Mouse (Mus musculus): ENCODE results near the gene Plce1. TPM values are rescaled to one million over a fixed set of nuclear protein-coding genes. Genes with fewer than 3 reads are reported as not detected.

Plce1 gene
- total and polyA plus RNA-seq, 2 experiments from 2014 or later = 5.2 to 10.0 TPM

DNA sequence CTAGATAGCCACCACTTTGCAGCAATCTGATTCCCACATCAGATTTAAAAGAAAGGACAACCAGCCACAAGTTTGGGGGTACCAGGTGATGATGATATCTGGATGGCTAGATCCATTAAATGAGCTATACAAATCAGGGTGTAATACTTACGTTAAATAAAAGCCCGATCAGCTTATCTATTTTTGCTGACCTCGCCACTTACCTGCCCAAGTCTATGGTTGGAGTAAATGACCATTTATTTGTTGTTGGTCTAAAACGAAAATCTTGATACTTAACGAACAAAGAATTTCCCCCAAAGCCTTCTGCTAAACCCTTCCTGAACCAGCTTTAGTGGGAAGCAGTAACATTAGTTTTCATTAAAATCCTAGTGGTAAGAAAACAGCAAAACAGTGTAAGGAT is 1.4 kb upstream of the Plce1 start:
- Histone ChIP-seq H3K9ac (replicated peaks; ENCODE audit: low read length) (no peak overlapping the region), H3K9me3 (ENCODE audit: low read length) (no peaks in the 10 kb centered on the region), H3K4me3 (ENCODE audit: low read length) (no peak overlapping the region), H3K4me1 (ENCODE audit: insufficient read depth, low read length) (no peaks in the 10 kb centered on the region), H3K36me3 (ENCODE audit: insufficient read depth, low read length) (no peaks in the 10 kb centered on the region), H3K27me3 (ENCODE audit: insufficient read depth, low read length) (no peaks in the 10 kb centered on the region), H3K4me2 (ENCODE audit: low read depth, low read length) (0 out of 2 replicates have a peak overlapping the region, but pooled peaks have one; percentile 85), H3K27ac (no peak overlapping the region)
- no peak for TF ChIP-seq CTCF (IDR thresholded peaks at IDR 0.05; ENCODE audit: low read depth)
- DNase-seq (ENCODE audit: low spot score) (no peak), ATAC-seq (no peak)
- 70% methylated on average over 5 of the region's 5 CpGs for WGBS

DNA sequence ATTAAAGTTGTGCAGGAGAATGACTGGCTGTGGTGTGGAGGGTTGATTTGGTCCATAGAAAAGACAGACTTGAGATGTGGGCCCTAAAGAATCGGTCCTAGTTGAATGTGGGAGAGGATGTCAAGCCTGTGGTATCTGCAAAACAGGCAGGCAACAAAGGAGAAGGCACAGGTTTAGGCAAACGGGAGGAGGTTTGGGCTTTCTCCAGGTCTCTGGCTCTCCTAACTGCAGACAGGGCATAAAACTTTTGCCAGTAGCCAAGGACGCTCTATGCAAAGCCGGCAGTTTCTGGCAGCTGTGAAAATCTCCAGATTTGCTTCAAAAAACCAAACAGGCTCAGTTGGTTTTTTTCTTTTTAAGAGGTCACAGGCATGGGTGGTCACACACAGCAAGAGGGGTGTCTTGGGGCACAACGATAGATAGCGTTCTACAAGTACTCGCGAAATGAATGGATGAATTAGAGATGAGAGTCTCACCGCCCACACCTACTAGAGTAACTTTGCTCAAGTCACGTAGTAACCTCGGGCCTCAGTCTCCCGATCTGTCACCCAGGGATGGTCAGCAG is 671 bp upstream of the Plce1 start:
- Histone ChIP-seq H3K4me3 (ENCODE audit: low read length) (peak overlapping the region; percentile 63), H3K9me3 (ENCODE audit: low read length) (no peaks in the 10 kb centered on the region), H3K4me1 (ENCODE audit: insufficient read depth, low read length) (no peaks in the 10 kb centered on the region), H3K27me3 (ENCODE audit: insufficient read depth, low read length) (no peaks in the 10 kb centered on the region), H3K9ac (replicated peaks; ENCODE audit: low read length) (peak overlapping the region; percentile 60; the same call in 1 of the 2 replicates), H3K4me2 (ENCODE audit: low read depth, low read length) (peak overlapping the region; percentile 85), H3K27ac (no peak overlapping the region), H3K36me3 (ENCODE audit: insufficient read depth, low read length) (no peaks in the 10 kb centered on the region)
- DNase-seq (ENCODE audit: low spot score) (no peak), ATAC-seq (peak; percentile 8; the same call in 1 of the 2 replicates)
- 7% methylated on average over 12 of the region's 12 CpGs for WGBS
- no peak for TF ChIP-seq CTCF (IDR thresholded peaks at IDR 0.05; ENCODE audit: low read depth)

DNA sequence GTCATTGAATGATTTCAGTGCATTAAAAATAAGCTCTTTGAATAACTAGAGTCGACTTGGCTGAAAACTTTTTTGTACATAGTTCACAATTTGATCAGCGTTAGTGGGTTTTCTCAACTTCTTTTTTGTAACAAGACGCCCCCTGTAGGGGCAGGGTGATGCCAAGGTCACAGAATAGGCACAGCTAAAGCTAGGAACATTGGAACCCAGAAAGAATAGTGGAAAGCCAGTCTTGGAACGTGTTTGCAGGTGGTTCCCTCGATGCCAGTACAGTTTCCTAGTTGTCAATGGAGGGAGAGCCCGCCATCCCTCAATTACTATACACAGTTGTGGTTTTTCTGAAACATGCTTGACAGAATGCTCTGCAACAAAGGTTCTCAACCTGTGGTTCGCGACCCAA is 997 bp downstream of the Plce1 start:
- no peak overlapping the region for H3K27ac ChIP-seq
- no peaks in the 10 kb centered on the region for H3K9me3 ChIP-seq (ENCODE audit: low read length)
- H3K4me1 ChIP-seq (ENCODE audit: insufficient read depth, low read length) = no peaks in the 10 kb centered on the region
- peak overlapping the region; percentile 63 for H3K4me3 ChIP-seq (ENCODE audit: low read length)
- ATAC-seq (no peak), DNase-seq (ENCODE audit: low spot score) (no peak)
- no peaks in the 10 kb centered on the region for H3K36me3 ChIP-seq (ENCODE audit: insufficient read depth, low read length)
- peak overlapping the region; percentile 60; the same call in 1 of the 2 replicates for H3K9ac ChIP-seq (replicated peaks; ENCODE audit: low read length)
- no peaks in the 10 kb centered on the region for H3K27me3 ChIP-seq (ENCODE audit: insufficient read depth, low read length)
- WGBS = 8% methylated on average over 8 of the region's 8 CpGs
- peak; percentile 19; the same call in 1 of the 2 replicates for TF ChIP-seq CTCF (IDR thresholded peaks at IDR 0.05; ENCODE audit: low read depth)
- peak overlapping the region; percentile 85 for H3K4me2 ChIP-seq (ENCODE audit: low read depth, low read length)

DNA sequence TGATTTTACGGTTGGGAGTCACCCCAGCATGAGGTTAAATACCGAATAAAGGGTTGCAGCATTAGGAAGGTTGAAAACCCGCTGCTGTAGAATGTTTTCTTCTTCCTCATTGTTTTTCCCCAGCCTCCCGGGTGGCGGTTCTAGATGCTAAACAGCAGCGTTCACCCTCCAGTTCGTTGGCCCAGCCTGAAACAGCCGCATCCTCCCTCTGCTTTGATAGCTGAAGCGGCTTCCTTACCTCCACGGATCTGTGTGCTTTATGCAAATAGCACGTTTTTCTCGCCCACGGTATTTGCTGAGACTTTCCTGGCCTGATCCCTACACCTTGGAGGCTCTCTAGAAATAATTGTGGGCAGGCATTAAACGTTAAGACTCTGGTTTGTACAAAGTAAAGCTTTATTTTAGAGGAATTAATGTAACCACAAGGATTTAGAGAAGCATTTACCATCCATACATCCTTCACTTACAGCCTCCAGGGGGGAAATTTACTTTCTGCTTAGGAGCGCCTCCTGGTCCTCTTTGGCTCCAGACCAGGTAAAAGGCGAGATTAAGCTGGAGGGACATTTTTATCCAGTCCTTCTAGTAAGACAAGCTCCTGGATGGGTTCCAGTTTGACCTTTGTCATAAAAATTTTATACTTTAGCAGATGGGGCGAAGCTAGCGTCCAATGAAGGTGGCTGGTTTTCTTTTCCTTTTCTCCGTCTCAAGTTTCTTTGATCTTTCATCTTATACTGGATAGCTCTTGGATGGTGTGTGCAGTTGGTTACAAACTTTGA is 1.7 kb downstream of the Plce1 start:
- 17% methylated on average over 19 of the region's 19 CpGs for WGBS

DNA sequence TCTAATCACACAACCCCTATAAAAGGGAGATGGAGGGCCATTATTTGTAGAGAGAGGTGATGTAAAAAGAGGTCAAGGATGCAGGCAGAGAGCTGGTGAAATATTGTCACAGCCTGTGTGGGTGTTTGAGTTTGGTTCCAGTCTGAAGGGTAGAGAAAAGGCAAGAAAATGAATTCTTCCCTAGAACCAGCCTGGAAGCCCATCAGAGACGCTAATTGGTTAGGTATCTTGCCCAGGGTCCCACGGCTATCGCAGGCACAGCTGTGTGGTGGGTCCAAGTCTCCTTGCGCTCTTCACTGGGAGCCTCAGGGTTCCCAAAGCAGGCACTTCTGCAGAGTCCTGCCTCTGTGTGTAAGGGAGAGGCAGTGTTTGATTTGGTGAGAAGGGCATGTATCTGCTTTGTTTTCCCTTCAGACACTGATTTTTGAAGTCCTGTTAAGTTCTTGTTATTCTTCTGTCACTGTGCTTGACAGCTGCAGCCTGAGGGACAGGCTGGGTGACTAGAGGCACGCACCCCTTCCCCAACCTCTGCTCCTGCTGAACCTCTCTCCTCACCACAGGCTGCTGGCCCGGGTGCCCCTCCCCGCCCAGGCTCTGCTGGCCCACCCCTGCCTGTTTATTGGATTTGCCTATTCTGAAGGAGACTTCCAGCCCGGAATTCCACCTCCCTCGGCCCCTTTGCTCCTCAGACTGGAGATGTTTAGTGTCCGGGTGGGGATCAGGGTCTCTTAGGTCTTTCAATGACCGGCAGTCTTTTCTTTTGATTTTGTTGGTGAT is 5.1 kb downstream of the Plce1 start:
- no peak for TF ChIP-seq CTCF (IDR thresholded peaks at IDR 0.05; ENCODE audit: low read depth)
- H3K27ac ChIP-seq = 0 out of 2 replicates have a peak overlapping the region, but pooled peaks have one; percentile 22
- no peak overlapping the region for H3K9ac ChIP-seq (replicated peaks; ENCODE audit: low read length)
- 0 out of 2 replicates have a peak overlapping the region, but pooled peaks have one; percentile 6 for H3K4me2 ChIP-seq (ENCODE audit: low read depth, low read length)
- 19% methylated on average over 11 of the region's 11 CpGs for WGBS
- H3K36me3 ChIP-seq (ENCODE audit: insufficient read depth, low read length) = no peaks in the 10 kb centered on the region
- H3K9me3 ChIP-seq (ENCODE audit: low read length) = no peaks in the 10 kb centered on the region
- H3K4me3 ChIP-seq (ENCODE audit: low read length) = no peak overlapping the region
- no peak for ATAC-seq
- no peaks in the 10 kb centered on the region for H3K4me1 ChIP-seq (ENCODE audit: insufficient read depth, low read length)
- H3K27me3 ChIP-seq (ENCODE audit: insufficient read depth, low read length) = no peaks in the 10 kb centered on the region
- DNase-seq (ENCODE audit: low spot score) = no peak

More for the DNA sequence above, 1.7 kb downstream of the Plce1 start:
- no peak for TF ChIP-seq CTCF (IDR thresholded peaks at IDR 0.05; ENCODE audit: low read depth)
- peak overlapping the region; percentile 63 for H3K4me3 ChIP-seq (ENCODE audit: low read length)
- ATAC-seq (no peak), DNase-seq (ENCODE audit: low spot score) (peak; percentile 12)
- H3K4me2 ChIP-seq (ENCODE audit: low read depth, low read length) = peak overlapping the region; percentile 85
- no peak overlapping the region for H3K9ac ChIP-seq (replicated peaks; ENCODE audit: low read length)
- H3K27ac ChIP-seq = no peak overlapping the region
- no peaks in the 10 kb centered on the region for H3K9me3 ChIP-seq (ENCODE audit: low read length)
- no peaks in the 10 kb centered on the region for H3K27me3 ChIP-seq (ENCODE audit: insufficient read depth, low read length)
- no peaks in the 10 kb centered on the region for H3K4me1 ChIP-seq (ENCODE audit: insufficient read depth, low read length)
- no peaks in the 10 kb centered on the region for H3K36me3 ChIP-seq (ENCODE audit: insufficient read depth, low read length)

DNA sequence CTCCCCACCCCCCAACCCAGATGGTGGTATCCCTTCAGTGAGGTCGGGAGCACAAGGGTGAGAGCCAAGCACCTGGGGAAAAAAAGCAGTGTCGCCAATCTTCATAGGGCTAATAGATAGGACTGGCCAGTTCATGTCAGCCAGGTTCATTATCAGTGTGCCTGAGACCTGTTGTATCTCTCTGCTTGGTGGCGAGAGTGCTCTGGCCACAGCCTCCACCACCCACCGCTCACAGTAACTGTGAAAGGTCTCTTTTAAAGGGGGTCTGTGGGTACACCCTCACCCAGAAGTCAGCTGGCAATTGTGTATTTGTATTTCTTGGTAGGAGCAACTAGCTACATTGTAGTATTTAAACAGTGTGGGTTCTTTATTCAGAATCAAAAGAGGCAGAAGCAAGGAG is 6.6 kb downstream of the Plce1 start:
- DNase-seq (ENCODE audit: low spot score) = no peak
- Histone ChIP-seq H3K36me3 (ENCODE audit: insufficient read depth, low read length) (no peaks in the 10 kb centered on the region), H3K4me1 (ENCODE audit: insufficient read depth, low read length) (no peaks in the 10 kb centered on the region), H3K4me2 (ENCODE audit: low read depth, low read length) (no peak overlapping the region), H3K9me3 (ENCODE audit: low read length) (no peaks in the 10 kb centered on the region), H3K4me3 (ENCODE audit: low read length) (no peak overlapping the region), H3K27me3 (ENCODE audit: insufficient read depth, low read length) (no peaks in the 10 kb centered on the region), H3K9ac (replicated peaks; ENCODE audit: low read length) (no peak overlapping the region), H3K27ac (peak overlapping the region; percentile 20; the same call in 1 of the 2 replicates)
- ATAC-seq = peak; percentile 35; the same call in 1 of the 2 replicates
- no peak for TF ChIP-seq CTCF (IDR thresholded peaks at IDR 0.05; ENCODE audit: low read depth)
- 24% methylated on average over 4 of the region's 4 CpGs for WGBS
